Mouse (Mus musculus) left cerebral cortex, adult 18-20 months (tissue): ENCODE results near the gene Ptdss2. TPM values are rescaled to one million over a fixed set of nuclear protein-coding genes. Genes with fewer than 3 reads are reported as not detected.

Experiments
- DNase-seq, 2 experiments: peaks; one replicate each; pipeline ENCODE4 v3.0.0; 2021 to 2022; ENCODE audit warnings: low spot score in 2 of 2, mixed read lengths in 1 of 2
- long read RNA-seq, 2 experiments: library from polyadenylated mRNA; stranded (forward); transcript quantifications; one replicate each; pipeline ENCODE4 v2.0.0; 2021
- total RNA-seq, 2 experiments: library from RNA; stranded (reverse); gene quantifications; 2 replicates each; pipeline ENCODE4 v1.2.3; 2021

The Ptdss2 gene
- 10 to 100 TPM; 43.9 to 51.1 TPM for total RNA-seq
- long read RNA-seq, experiment 1, transcript Ptdss2-201 (12 exons, 3,624 nt), result major isoform, 39 of 55 reads
- long read RNA-seq, experiment 1, partial matches to known transcripts, result 2 of 55 reads
- long read RNA-seq, experiment 1, other reads (novel, unspliced or antisense), result 13 of 55 reads
- long read RNA-seq, experiment 2, transcript Ptdss2-201 (12 exons, 3,624 nt), result major isoform, 26 of 42 reads
- long read RNA-seq, experiment 2, partial matches to known transcripts, result 4 of 42 reads
- long read RNA-seq, experiment 2, other reads (novel, unspliced or antisense), result 10 of 42 reads

DNA sequence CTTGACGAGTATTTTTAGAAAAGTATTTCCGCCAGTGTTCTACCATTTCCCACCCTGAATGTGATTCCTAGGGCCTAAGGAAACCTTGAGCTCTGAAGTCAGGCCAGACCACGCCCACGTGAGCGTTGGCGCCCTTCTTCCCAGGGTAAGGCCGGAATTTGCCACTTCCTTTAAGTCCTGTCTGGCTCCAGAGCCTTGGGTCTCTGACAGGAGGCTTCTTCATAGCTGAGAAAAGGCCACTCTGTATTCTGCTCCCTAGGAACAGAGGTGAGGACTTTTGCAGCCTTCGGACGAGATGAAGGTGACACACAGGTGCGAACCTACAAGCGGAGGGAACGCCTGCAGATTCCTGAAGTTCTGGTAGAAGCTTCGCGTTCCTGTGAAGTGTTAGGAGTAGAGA, at the start of gene Ptdss2:
Ptdss2 (plus strand) TSS at position 138 of the 400 bp plus-strand sequence.
- no peak for DNase-seq

- no peak for DNase-seq
These were observed 48.4 kb upstream of the Ptdss2 start for GRCm38 (mm10) chr7:141073782-141074181.

GRCm38 (mm10) chr7:141077841-141078240, 44.3 kb upstream of the Ptdss2 start, which contains the start of gene Pkp3:
Gene Pkp3, plus strand, starts transcription at chr7:141078218.
- no peak for DNase-seq

DNA sequence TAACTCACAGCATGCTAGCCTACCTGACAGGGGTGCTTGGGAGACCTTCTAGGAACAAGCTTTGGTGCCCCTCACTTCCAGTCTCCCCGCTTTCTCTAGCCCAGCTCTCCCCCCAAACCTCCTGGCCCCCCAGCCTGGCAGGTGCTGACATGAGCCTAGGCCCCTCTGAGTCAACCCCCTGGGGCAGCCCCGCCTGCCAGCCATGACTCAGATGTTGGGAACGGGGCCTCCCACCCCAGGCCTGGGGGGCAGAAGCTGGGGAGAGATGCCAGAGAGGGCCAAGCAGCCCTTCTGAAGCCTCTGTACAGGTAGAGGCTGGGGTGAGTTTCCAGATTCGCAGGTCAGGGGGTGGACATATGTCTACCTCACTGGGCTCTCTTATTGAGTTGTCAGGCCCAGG, 43.3 kb upstream of the Ptdss2 start:
- no peak for DNase-seq

DNA sequence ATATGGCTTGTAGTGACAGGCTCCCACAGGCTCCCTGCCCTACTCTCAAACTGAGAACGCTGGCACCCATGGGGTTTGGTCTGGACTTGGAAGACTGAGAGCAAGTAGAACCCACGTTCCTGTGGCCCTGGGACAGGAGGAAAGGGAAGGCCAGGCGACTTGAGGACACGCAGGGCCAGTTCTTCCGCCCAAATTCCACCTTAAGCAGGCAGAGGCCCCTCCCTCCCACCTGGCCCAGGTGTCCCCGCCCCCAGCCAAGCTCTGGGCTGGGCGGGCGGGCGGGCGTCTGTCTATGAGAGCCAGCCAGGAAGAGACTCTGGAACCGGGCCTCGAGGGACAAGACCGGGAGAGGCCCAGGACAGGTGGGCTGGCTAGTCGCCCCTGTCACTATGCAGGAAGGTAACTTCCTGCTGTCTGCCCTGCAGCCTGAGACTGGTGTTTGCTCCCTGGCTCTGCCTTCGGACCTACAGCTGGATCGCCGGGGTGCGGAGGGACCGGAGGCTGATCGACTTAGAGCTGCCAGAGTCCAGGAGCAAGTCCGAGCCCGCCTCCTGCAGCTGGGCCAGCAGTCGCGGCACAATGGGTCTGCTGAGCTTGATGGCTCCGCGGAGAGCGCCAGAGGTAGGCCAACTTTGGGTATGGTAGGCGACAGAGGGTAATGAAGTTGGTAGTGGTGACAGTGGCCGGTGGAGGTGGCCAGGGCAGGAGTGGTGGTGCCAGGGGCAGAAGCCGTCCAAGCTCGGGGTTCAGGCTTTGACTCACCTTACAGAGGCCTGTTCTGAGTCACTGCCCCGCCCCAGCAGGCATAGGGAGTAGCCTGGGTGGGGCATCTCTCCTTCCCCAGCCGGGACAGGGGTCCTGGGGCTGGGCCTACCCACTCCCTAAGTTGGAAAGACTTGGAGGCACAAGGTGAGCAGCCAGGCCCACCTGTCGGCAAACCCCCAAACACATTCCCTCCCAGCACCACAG, 42.4 kb upstream of the Ptdss2 start:
- DNase-seq, result no peak

- DNase-seq, result no peak
These were observed 34.3 kb upstream of the Ptdss2 start for GRCm38 (mm10) chr7:141087894-141088293.

- DNase-seq, result no peak
These were observed 33.7 kb upstream of the Ptdss2 start for GRCm38 (mm10) chr7:141088473-141088872.

DNA sequence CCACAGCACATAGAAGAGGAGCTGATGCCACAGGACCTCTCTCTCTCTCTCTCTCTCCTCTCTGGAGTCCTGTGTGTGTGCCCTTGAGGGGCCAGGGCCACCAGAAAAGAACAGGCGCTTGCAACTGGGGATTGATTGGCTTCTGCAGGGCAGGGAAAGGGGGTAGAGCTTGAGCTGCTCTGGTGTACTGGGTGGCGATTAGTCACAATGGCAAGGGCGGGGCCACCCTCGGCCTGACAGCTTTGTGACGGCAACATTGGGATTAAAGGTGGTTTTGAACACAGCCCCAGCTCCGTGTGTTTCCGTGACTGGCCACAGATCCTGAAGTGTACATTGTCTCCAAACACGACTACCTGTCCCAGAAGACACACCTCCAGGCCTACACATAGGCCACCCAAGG, 32.0 kb upstream of the Ptdss2 start:
- DNase-seq, result no peak

DNA sequence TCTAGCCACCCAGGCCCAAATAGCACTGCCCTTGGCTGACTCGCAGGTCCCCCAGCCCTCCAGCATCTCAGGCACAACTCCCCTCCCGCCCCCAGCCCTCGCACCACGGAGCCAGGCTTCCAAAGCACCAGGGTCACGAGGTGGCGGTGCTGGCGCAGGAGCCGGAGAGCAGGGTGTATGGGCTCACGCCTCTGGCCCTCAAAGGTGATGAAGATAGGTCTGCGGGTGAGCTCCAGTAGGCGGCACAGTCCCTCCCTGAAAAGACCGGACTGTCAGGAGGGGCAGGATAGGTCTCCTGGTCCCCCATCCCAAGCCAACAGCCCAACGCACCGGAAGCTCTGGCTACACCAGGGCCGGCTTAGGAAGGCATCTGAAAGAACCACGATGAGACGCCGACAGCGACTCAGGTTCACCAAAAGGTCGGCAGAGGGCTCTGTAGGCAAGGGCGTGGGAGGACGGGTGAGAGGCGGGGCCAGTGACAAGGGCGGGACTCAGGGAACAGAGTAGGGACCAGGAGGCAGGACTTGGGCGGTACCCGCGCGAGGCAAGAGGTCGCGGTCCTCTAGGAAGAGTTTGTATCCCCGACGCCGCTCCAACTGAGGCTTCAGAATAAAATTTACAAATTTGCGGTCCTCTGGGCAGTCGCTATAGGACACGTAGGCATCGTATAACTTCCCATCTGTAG, 30.0 kb upstream of the Ptdss2 start:
- DNase-seq, result peak; percentile 31 to 49

GRCm38 (mm10) chr7:141093950-141094349, 28.2 kb upstream of the Ptdss2 start:
- DNase-seq, result no peak

DNA sequence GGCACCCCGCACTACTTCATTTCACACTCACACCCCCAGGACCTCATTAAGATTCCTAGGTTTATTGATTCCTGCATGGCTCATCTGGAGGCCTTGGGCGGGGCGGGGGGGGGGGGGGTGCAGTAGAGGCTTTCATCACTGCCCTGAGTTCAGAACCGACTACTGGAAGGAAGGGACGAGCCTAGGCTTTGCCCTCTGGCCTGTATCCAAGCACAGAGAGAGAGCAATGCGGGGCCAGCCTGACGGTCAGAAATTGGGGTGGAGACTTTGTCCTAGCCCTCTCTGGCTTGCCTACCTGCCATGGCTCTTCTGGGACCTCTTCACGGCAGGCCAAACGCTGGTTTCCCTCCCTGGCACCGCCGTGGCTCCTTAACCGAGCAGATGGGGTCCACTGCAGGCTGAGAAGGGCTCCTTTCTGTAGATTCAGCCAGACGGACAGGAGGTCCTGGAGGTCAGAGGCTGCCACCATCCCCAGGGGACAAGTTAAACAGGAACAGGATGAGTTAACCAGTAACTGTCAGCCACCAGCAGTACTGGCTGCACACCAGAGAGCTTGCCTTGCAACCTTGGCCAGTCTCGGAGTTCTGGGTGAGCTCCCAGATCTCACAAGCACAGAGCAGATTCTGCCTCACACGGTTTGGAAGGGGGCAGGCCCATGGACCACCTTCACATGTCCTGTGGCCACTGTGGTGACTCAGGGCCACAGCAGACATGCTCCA, 27.5 kb upstream of the Ptdss2 start:
- no peak for DNase-seq

DNA sequence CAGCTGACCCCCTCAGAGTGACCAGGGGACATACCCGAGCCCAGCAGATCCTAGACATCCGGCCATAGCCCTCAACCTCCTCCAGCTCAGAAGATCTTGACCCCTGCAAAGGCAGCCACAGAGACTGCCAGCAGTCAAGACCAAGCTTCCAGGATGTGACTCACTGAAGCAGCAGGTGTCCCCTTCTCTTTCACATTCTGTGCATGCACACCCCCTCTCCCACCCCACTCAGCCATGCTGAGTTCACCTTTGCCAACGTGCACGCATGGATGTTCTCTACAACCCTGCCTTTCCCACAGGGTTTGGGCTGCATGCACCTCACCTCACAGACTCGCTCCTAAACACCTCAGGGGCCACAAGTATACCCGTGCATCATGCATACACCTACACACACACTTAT, 26.2 kb upstream of the Ptdss2 start:
- DNase-seq, result no peak

DNA sequence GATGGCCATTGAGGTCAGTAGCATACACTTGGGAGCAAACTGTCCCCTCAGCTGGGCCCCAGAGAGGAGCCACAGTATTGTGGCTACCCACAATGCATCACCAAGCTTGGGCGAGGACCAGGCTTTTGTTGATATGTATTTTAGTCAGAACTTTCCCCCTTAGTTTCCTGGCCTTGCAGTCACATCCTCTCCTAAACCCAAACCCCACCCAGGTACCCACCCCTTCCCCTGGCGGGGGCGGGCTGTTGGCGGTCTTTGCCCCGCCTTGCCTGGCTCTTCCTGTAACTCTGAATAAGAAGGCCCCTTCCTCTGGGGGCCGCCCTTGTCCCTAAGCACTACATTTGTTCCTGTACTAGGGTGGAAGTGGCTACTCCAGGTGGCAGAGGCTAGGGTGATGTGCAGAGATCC, 25.5 kb upstream of the Ptdss2 start:
- DNase-seq, result no peak

GRCm38 (mm10) chr7:141097177-141097576, 25.0 kb upstream of the Ptdss2 start:
- DNase-seq, result no peak

DNA sequence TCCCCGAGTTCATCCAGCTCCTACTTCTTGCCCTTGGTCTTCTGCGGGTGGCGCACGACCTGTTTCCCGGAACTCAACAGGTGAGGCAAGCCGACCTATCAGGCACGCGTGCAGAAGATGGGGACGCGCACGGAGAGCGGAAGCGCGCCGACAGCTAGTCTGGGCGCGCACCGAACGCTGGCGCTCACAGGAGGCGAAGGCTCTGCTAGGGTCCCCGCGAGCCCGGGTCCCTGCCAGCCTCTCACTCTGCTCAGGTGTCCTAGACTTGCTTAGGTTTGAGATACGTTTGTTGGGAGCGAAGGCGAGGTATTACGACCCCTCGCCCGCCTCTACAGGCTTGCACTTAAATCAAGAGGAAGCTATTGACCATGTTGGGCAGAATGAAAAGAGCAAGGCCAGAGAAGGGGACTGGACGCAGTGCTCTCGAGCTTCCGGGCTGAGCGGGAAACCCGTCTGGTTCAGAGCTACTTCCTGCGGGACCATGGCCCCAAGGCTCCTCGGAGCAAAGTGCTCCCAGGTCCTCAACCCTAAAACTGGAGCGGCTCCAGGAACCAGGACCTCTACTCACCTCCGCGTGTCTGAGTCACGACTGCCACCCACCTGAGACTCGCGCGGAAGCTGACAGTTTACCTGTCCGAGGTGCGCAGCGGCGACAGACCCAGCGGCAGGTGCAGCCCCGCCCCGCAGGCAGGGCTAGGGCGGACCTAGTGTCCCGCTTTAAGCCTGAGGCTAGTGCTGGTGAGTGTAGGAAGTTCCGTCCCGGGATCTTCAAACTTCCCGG, 22.1 kb upstream of the Ptdss2 start, which contains the start of gene Sigirr:
Sigirr (minus strand) TSS at position 662 of the 781 bp plus-strand sequence.
- DNase-seq, result peak; percentile 32 to 41

DNA sequence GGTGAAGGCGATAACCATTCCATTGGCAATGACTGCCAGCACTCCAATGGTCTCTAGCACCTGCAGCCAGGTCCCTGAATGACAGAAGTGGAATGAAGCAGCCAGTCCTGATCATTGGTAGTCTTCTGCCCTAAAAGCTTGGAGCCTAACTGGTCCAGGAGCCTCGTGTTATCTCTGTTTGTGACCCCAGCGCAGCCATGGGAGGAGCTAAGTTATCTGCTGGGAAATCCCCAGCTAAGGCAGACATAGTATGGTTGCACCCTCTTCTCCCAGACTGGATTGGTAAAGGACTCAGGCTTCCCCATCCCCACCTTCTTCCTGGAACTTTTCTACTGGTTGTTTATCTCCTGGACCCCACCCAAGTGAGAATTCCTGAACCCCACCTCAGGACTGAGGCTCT, 19.0 kb upstream of the Ptdss2 start:
- no peak for DNase-seq

- DNase-seq, result no peak
These were observed 6.3 kb upstream of the Ptdss2 start for GRCm38 (mm10) chr7:141115874-141116273.

GRCm38 (mm10) chr7:141117636-141118035, 4.5 kb upstream of the Ptdss2 start, which contains the start of gene Ano9:
Gene Ano9, minus strand, starts transcription at chr7:141117806.
- DNase-seq, result no peak

DNA sequence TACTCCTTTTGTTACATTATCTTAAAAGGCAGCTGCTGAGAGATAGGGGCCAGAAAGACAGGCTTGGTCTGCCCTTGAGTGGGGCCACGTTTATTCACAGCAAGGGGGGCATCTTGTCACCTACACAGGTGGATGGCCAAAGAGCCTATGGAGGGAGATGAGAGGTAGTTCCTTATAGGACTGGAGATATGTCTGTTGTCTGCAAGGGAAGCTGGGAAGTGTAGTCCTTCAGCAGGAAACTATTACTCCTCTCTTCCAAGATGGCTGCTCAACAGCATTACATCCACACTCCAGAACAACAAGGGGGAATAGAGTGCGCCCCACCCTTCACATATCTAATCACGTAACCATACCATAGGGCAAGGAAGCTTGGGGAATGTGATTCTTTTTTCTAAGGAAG, 2.7 kb upstream of the Ptdss2 start:
- DNase-seq, result no peak

GRCm38 (mm10) chr7:141120605-141121004, 1.6 kb upstream of the Ptdss2 start:
- no peak for DNase-seq
